Mouse (Mus musculus) liver, embryonic 15.5 days (tissue): ENCODE data around the gene Nln. TPM values are rescaled to one million over a fixed set of nuclear protein-coding genes. Genes with fewer than 3 reads are reported as not detected.

Experiments
- ATAC-seq: fragments of 200-750 bp; cut with Nextera tagmentation; 2 replicates; pipeline ENCODE4 v1.8.0; 2017; ENCODE audit warnings: moderate number of reproducible peaks, mild to moderate bottlenecking, moderate library complexity; ENCODE audit not compliant: insufficient read depth
- H3K27ac ChIP-seq: fragments of 300-500 bp; sonication (generic); replicated peaks from 2 replicates; pipeline ENCODE4 v1.5.1; 2015; ENCODE audit warnings: mild to moderate bottlenecking, inconsistent platforms
- H3K27me3 ChIP-seq: fragments of 300-500 bp; sonication (generic); 2 replicates; pipeline ENCODE4 v1.6.1; 2015; ENCODE audit warnings: mild to moderate bottlenecking, inconsistent platforms
- H3K36me3 ChIP-seq: fragments of 300-500 bp; sonication (generic); replicated peaks from 2 replicates; pipeline ENCODE4 v1.6.1; 2015; ENCODE audit warnings: moderate library complexity, mild to moderate bottlenecking, inconsistent platforms
- H3K4me1 ChIP-seq: fragments of 300-500 bp; sonication (generic); replicated peaks from 2 replicates; pipeline ENCODE4 v1.6.1; 2015; ENCODE audit warnings: inconsistent platforms
- H3K4me2 ChIP-seq: fragments of 300-500 bp; sonication (generic); 2 replicates; pipeline ENCODE4 v1.6.1; 2015; ENCODE audit warnings: moderate library complexity, mild to moderate bottlenecking, inconsistent platforms
- H3K4me3 ChIP-seq: fragments of 300-500 bp; sonication (generic); replicated peaks from 2 replicates; pipeline ENCODE4 v1.5.1; 2015; ENCODE audit warnings: mild to moderate bottlenecking, inconsistent platforms
- H3K9ac ChIP-seq: fragments of 300-500 bp; sonication (generic); 2 replicates; pipeline ENCODE4 v1.6.1; 2015; ENCODE audit warnings: moderate library complexity, mild to moderate bottlenecking, inconsistent platforms
- H3K9me3 ChIP-seq: fragments of 300-500 bp; sonication (generic); replicated peaks from 2 replicates; pipeline ENCODE4 v1.6.1; 2016; ENCODE audit warnings: inconsistent platforms
- WGBS: fragments of 180-500 bp; shearing (Covaris S2); methylation state at CpG from one replicate; pipeline ENCODE4 v1.1.7; 2015; ENCODE audit warnings: mixed read lengths; ENCODE audit not compliant: insufficient replicate concordance; 5-methylcytosine and 5-hydroxymethylcytosine counted together
- polyA plus RNA-seq: library from polyadenylated mRNA; unstranded; fragments of >200 nt; fragmentation: Nextera tagmentation; extraction: Ambion mirVana; gene quantifications from 2 replicates; pipeline ENCODE4 v1.2.1, GENCODE M21; 2015

The Nln gene
- polyA plus RNA-seq, 1 experiment from 2014 or later: 12.8 TPM

GRCm38 (mm10) chr13:104031821-104032331 lies 77.5 kb downstream of the Nln start:
- WGBS: 75% methylated on average over 12 of the region's 12 CpGs
- Histone ChIP-seq H3K36me3 (no peaks in the 10 kb centered on the region), H3K9me3 (no peaks in the 10 kb centered on the region), H3K27me3 (no peaks in the 10 kb centered on the region), H3K4me3 (no peak overlapping the region), H3K27ac (no peak overlapping the region), H3K4me2 (no peak overlapping the region), H3K9ac (no peak overlapping the region), H3K4me1 (peaks cover 52% of the 10 kb centered on the region)
- no peak for ATAC-seq

- Histone ChIP-seq H3K4me2 (no peak overlapping the region), H3K4me1 (peaks cover 43% of the 10 kb centered on the region), H3K27ac (no peak overlapping the region), H3K9me3 (no peaks in the 10 kb centered on the region), H3K36me3 (no peaks in the 10 kb centered on the region), H3K27me3 (no peaks in the 10 kb centered on the region), H3K9ac (no peak overlapping the region), H3K4me3 (no peak overlapping the region)
- ATAC-seq: no peak
- WGBS: 80% methylated on average over 4 of the region's 4 CpGs
Measured at GRCm38 (mm10) chr13:104030956-104031355, 78.5 kb downstream of the Nln start.

- no peaks in the 10 kb centered on the region for H3K27me3 ChIP-seq
- H3K9ac ChIP-seq: no peak overlapping the region
- peak; percentile 41 for ATAC-seq
- no peaks in the 10 kb centered on the region for H3K9me3 ChIP-seq
- no peak overlapping the region for H3K4me3 ChIP-seq
- peak overlapping the region; percentile 20; the same call in 1 of the 2 replicates for H3K4me2 ChIP-seq
- no peaks in the 10 kb centered on the region for H3K36me3 ChIP-seq
- peaks cover 34% of the 10 kb centered on the region for H3K4me1 ChIP-seq
- H3K27ac ChIP-seq: no peak overlapping the region
Measured at GRCm38 (mm10) chr13:104029511-104029910, 79.9 kb downstream of the Nln start.

GRCm38 (mm10) chr13:104029089-104029488 lies 80.3 kb downstream of the Nln start:
- no peak overlapping the region for H3K27ac ChIP-seq
- 54% methylated on average over 5 of the region's 5 CpGs for WGBS
- peaks cover 31% of the 10 kb centered on the region for H3K4me1 ChIP-seq
- H3K4me2 ChIP-seq: no peak overlapping the region
- H3K9ac ChIP-seq: no peak overlapping the region
- no peak overlapping the region for H3K4me3 ChIP-seq
- no peaks in the 10 kb centered on the region for H3K36me3 ChIP-seq
- no peaks in the 10 kb centered on the region for H3K9me3 ChIP-seq
- ATAC-seq: no peak
- H3K27me3 ChIP-seq: no peaks in the 10 kb centered on the region

- Histone ChIP-seq H3K4me2 (no peak overlapping the region), H3K27me3 (no peaks in the 10 kb centered on the region), H3K9me3 (no peaks in the 10 kb centered on the region), H3K9ac (no peak overlapping the region), H3K4me3 (no peak overlapping the region), H3K4me1 (peaks cover 15% of the 10 kb centered on the region), H3K36me3 (no peaks in the 10 kb centered on the region), H3K27ac (no peak overlapping the region)
- no peak for ATAC-seq
- WGBS: 51% methylated on average over 3 of the region's 3 CpGs
Measured at GRCm38 (mm10) chr13:104026525-104026924, 82.9 kb downstream of the Nln start.

- H3K9me3 ChIP-seq: no peaks in the 10 kb centered on the region
- no peak overlapping the region for H3K9ac ChIP-seq
- H3K27me3 ChIP-seq: no peaks in the 10 kb centered on the region
- H3K36me3 ChIP-seq: no peaks in the 10 kb centered on the region
- H3K4me1 ChIP-seq: peaks cover 15% of the 10 kb centered on the region
- WGBS: 71% methylated on average over 6 of the region's 6 CpGs
- H3K4me2 ChIP-seq: no peak overlapping the region
- H3K27ac ChIP-seq: no peak overlapping the region
- H3K4me3 ChIP-seq: no peak overlapping the region
- no peak for ATAC-seq
Measured at GRCm38 (mm10) chr13:104025710-104025995, 83.8 kb downstream of the Nln start.

- Histone ChIP-seq H3K4me1 (peaks cover 13% of the 10 kb centered on the region), H3K9ac (no peak overlapping the region), H3K4me3 (no peak overlapping the region), H3K9me3 (no peaks in the 10 kb centered on the region), H3K4me2 (no peak overlapping the region), H3K27ac (no peak overlapping the region), H3K27me3 (no peaks in the 10 kb centered on the region), H3K36me3 (no peaks in the 10 kb centered on the region)
- no peak for ATAC-seq
- 73% methylated on average over 18 of the region's 18 CpGs for WGBS
Measured at GRCm38 (mm10) chr13:104024856-104025709, 84.3 kb downstream of the Nln start.

- Histone ChIP-seq H3K27me3 (no peaks in the 10 kb centered on the region), H3K36me3 (no peaks in the 10 kb centered on the region), H3K9me3 (no peaks in the 10 kb centered on the region), H3K4me2 (no peak overlapping the region), H3K9ac (no peak overlapping the region), H3K27ac (no peak overlapping the region), H3K4me1 (peaks cover 5% of the 10 kb centered on the region), H3K4me3 (no peak overlapping the region)
- WGBS: 77% methylated on average over 2 of the region's 2 CpGs
- no peak for ATAC-seq
Measured at GRCm38 (mm10) chr13:104024275-104024674, 85.1 kb downstream of the Nln start.

- Histone ChIP-seq H3K4me3 (no peak overlapping the region), H3K9ac (no peak overlapping the region), H3K4me1 (no peaks in the 10 kb centered on the region; the same call in 1 of the 2 replicates), H3K27me3 (no peaks in the 10 kb centered on the region), H3K27ac (no peak overlapping the region), H3K4me2 (no peak overlapping the region), H3K9me3 (no peaks in the 10 kb centered on the region), H3K36me3 (no peaks in the 10 kb centered on the region)
- 79% methylated on average over 11 of the region's 11 CpGs for WGBS
- no peak for ATAC-seq
Measured at GRCm38 (mm10) chr13:104023356-104023911, 86.0 kb downstream of the Nln start.

GRCm38 (mm10) chr13:104018466-104019076 lies 90.8 kb downstream of the Nln start:
- no peak overlapping the region for H3K4me2 ChIP-seq
- no peak overlapping the region for H3K4me3 ChIP-seq
- no peaks in the 10 kb centered on the region for H3K36me3 ChIP-seq
- no peak for ATAC-seq
- no peak overlapping the region for H3K27ac ChIP-seq
- no peaks in the 10 kb centered on the region for H3K27me3 ChIP-seq
- H3K9ac ChIP-seq: no peak overlapping the region
- no peaks in the 10 kb centered on the region for H3K9me3 ChIP-seq
- H3K4me1 ChIP-seq: no peaks in the 10 kb centered on the region
- WGBS: 55% methylated on average over 7 of the region's 7 CpGs

GRCm38 (mm10) chr13:104015246-104016105 lies 93.9 kb downstream of the Nln start:
- no peak overlapping the region for H3K4me3 ChIP-seq
- H3K9me3 ChIP-seq: no peaks in the 10 kb centered on the region
- ATAC-seq: no peak
- no peak overlapping the region for H3K4me2 ChIP-seq
- H3K9ac ChIP-seq: no peak overlapping the region
- H3K36me3 ChIP-seq: no peaks in the 10 kb centered on the region
- H3K4me1 ChIP-seq: no peaks in the 10 kb centered on the region
- H3K27ac ChIP-seq: no peak overlapping the region
- H3K27me3 ChIP-seq: no peaks in the 10 kb centered on the region
- 72% methylated on average over 18 of the region's 18 CpGs for WGBS
